Mouse (Mus musculus): ENCODE measurements at regions not wholly inside any gene's neighbourhood (a gene's known extent, or its start where the extent isn't known, plus 50 kb on each side); places are given as distances from the start of the nearest gene placed in this dataset.

DNA sequence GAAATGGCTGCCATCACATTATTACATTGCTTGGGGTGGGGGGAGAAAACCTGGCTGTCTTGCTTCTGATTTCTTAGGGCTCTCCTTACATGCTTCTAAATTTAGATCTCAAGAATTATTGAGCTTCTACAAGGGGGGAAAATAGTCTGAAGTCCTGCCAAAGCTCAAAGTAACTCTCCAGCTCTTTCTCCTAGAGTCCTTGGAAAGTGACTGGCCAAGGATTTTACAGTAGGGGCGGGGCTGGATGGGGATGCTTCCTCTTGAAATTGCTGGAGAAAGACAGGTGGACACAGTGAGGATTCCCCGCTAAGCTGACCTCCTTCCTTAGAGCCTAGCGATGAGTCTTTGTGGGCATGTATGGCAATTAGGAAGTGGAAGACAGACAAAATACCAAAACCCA, 117.9 kb upstream of the Cacna2d3 start:
- H3K27me3 ChIP-seq (ENCODE audit: insufficient read depth, low read length): no peaks in the 10 kb centered on the region
- no peaks in the 10 kb centered on the region for H3K9me3 ChIP-seq (ENCODE audit: low read length)
- H3K4me3 ChIP-seq (ENCODE audit: low read depth, low read length): no peak overlapping the region
- WGBS (ENCODE audit: insufficient replicate concordance): 84% methylated on average over 3 of the region's 3 CpGs
- TF ChIP-seq CTCF (IDR thresholded peaks at IDR 0.05; ENCODE audit: low read depth) (no peak), EP300 (IDR thresholded peaks at IDR 0.05; ENCODE audit: low read depth) (no peak)
- no peaks in the 10 kb centered on the region for H3K36me3 ChIP-seq (replicated peaks; ENCODE audit: insufficient read depth, low read length)
- no peaks in the 10 kb centered on the region for H3K4me1 ChIP-seq (ENCODE audit: insufficient read depth)
- H3K4me2 ChIP-seq (ENCODE audit: low read depth, low read length): no peak overlapping the region
- ATAC-seq (no peak), DNase-seq (no peak)
- no peak overlapping the region for H3K9ac ChIP-seq (replicated peaks)
- H3K27ac ChIP-seq (ENCODE audit: low read depth): no peak overlapping the region

DNA sequence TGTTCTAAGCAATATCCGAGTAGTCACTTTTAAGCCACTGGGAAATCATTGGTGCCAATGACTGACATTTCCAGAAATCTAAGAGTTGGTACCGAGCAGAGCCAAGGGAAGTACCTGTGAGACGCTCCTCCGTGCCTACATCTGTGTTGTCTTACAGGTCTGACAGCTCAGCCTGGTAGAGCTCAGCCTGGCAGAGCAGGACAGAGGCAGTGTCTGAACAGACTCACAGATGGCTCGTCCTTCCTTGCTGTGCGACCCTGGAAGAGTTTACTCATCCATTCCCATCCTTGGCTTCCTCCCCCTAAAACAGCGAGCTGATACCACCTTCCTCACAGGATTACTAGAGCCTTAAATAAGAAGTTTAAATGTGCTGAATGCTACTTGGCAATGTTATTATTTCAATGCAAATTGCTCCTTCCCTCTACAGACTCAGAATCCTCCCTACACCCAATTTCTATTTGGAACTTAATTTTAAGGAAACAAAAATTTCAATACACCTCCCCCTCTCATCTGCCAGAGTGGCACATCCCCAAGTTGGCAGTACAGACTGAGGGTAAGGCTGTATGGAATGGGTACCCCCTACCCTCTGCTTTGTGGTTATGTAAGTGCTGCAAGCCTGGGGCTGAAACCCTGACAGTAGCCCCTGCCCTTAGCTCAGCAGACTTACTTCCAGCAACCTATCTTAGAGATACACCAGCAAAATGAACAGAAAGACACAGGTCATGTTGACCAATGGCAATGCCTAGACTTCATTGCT, 119.9 kb upstream of the Cacna2d3 start:
- Histone ChIP-seq H3K27ac (ENCODE audit: low read depth) (no peak overlapping the region), H3K36me3 (replicated peaks; ENCODE audit: insufficient read depth, low read length) (no peaks in the 10 kb centered on the region), H3K4me1 (ENCODE audit: insufficient read depth) (no peaks in the 10 kb centered on the region), H3K27me3 (ENCODE audit: insufficient read depth, low read length) (no peaks in the 10 kb centered on the region), H3K9me3 (ENCODE audit: low read length) (no peaks in the 10 kb centered on the region), H3K4me3 (ENCODE audit: low read depth, low read length) (no peak overlapping the region), H3K4me2 (ENCODE audit: low read depth, low read length) (no peak overlapping the region), H3K9ac (replicated peaks) (no peak overlapping the region)
- TF ChIP-seq CTCF (IDR thresholded peaks at IDR 0.05; ENCODE audit: low read depth): no peak
- no peak for TF ChIP-seq EP300 (IDR thresholded peaks at IDR 0.05; ENCODE audit: low read depth)
- no peak for ATAC-seq
- WGBS (ENCODE audit: insufficient replicate concordance): 77% methylated on average over 7 of the region's 7 CpGs
- no peak for DNase-seq

DNA sequence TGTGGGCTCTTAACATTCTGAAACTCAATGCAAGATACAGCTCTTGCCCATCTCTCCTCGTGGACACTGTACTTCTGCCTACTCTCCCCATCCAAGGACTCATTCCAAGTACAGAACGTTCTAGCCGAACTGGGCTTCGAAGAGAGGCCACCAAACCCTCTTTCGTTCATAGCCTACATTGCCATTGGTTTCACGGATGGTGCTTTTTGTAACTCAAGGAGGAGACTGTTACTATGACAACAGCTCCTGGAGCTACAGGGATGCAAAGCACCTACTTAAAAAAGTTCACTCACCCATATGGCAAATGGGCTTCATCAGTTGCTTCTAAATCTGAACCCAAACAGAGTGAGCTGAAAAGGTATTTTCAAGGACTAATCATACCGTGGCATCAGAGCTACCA, 120.4 kb upstream of the Selenok start:
- H3K9ac ChIP-seq (replicated peaks): no peak overlapping the region
- no peaks in the 10 kb centered on the region for H3K27me3 ChIP-seq (ENCODE audit: insufficient read depth, low read length)
- H3K4me1 ChIP-seq (ENCODE audit: insufficient read depth): no peaks in the 10 kb centered on the region
- 76% methylated on average over 7 of the region's 7 CpGs for WGBS (ENCODE audit: insufficient replicate concordance)
- no peak overlapping the region for H3K27ac ChIP-seq (ENCODE audit: low read depth)
- H3K9me3 ChIP-seq (ENCODE audit: low read length): no peaks in the 10 kb centered on the region
- no peaks in the 10 kb centered on the region for H3K36me3 ChIP-seq (replicated peaks; ENCODE audit: insufficient read depth, low read length)
- no peak overlapping the region for H3K4me2 ChIP-seq (ENCODE audit: low read depth, low read length)
- DNase-seq (no peak), ATAC-seq (no peak)
- TF ChIP-seq EP300 (IDR thresholded peaks at IDR 0.05; ENCODE audit: low read depth) (no peak), CTCF (IDR thresholded peaks at IDR 0.05; ENCODE audit: low read depth) (no peak)
- H3K4me3 ChIP-seq (ENCODE audit: low read depth, low read length): no peak overlapping the region

DNA sequence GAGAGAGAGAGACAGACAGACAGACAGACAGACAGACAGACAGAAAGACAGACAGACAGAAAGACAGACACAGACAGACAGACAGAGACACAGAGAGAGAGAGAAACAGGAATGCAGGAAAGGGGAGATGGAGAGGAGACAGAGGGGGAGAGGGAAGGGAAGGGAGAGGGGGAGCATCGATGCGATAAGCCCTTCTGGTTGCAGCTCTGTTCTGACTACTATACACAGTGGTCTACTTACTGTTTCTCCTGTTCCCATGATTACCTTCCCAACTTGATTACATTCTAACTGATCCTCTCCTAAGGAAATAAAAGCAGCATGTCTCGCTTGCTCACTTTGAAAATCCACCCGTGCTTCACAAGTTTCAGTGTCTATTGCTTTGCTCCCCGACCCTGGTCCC, 116.8 kb upstream of the Selenok start:
- no peak overlapping the region for H3K27ac ChIP-seq (ENCODE audit: low read depth)
- H3K4me2 ChIP-seq (ENCODE audit: low read depth, low read length): no peak overlapping the region
- DNase-seq (no peak), ATAC-seq (no peak)
- TF ChIP-seq EP300 (IDR thresholded peaks at IDR 0.05; ENCODE audit: low read depth) (no peak), CTCF (IDR thresholded peaks at IDR 0.05; ENCODE audit: low read depth) (no peak)
- 67% methylated on average over 5 of the region's 5 CpGs for WGBS (ENCODE audit: insufficient replicate concordance)
- no peaks in the 10 kb centered on the region for H3K27me3 ChIP-seq (ENCODE audit: insufficient read depth, low read length)
- H3K4me3 ChIP-seq (ENCODE audit: low read depth, low read length): no peak overlapping the region
- no peaks in the 10 kb centered on the region for H3K9me3 ChIP-seq (ENCODE audit: low read length)
- H3K4me1 ChIP-seq (ENCODE audit: insufficient read depth): no peaks in the 10 kb centered on the region
- H3K36me3 ChIP-seq (replicated peaks; ENCODE audit: insufficient read depth, low read length): no peaks in the 10 kb centered on the region
- H3K9ac ChIP-seq (replicated peaks): no peak overlapping the region

DNA sequence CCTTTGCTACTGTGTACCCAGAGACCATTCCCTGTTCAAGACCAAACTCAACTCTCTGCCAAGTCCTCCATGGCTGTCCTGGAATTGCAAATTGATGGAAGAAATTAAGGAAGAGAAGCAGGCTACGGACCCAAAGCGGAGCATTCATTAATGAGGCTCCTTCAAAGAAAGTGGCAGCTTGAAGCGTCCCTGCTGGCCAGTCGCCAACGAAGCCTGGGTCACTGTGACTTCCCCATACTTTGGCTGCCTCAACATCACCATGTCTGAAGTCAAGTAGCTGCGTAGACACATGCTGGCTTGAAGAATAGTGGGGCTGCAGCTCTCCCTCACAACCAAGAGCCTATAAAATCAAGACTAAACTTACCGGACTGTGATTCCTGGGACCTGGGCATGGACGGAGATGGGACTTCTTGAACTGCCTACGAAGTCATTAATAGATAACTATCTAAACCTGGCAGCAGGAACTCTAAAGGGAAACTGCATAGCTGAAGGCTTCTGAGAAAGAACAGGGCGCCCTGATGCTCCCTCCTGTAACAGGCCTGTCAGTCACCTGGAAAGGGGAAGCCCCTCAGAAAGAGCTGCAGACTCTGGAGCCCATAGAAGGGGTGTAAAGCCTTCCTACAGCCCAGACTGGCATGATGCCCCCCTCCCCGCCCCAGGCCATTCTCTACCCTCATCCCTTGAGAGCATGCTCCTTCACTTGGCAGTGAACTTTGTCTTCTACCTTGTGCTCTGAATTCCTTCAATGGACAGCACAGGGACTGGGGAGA, 116.0 kb upstream of the Selenok start:
- Histone ChIP-seq H3K9ac (replicated peaks) (no peak overlapping the region), H3K9me3 (ENCODE audit: low read length) (no peaks in the 10 kb centered on the region), H3K4me1 (ENCODE audit: insufficient read depth) (no peaks in the 10 kb centered on the region), H3K27ac (ENCODE audit: low read depth) (no peak overlapping the region), H3K4me2 (ENCODE audit: low read depth, low read length) (no peak overlapping the region), H3K4me3 (ENCODE audit: low read depth, low read length) (no peak overlapping the region), H3K27me3 (ENCODE audit: insufficient read depth, low read length) (no peaks in the 10 kb centered on the region), H3K36me3 (replicated peaks; ENCODE audit: insufficient read depth, low read length) (no peaks in the 10 kb centered on the region)
- WGBS (ENCODE audit: insufficient replicate concordance): 72% methylated on average over 11 of the region's 11 CpGs
- ATAC-seq (no peak), DNase-seq (no peak)
- TF ChIP-seq CTCF (IDR thresholded peaks at IDR 0.05; ENCODE audit: low read depth) (no peak), EP300 (IDR thresholded peaks at IDR 0.05; ENCODE audit: low read depth) (no peak)

DNA sequence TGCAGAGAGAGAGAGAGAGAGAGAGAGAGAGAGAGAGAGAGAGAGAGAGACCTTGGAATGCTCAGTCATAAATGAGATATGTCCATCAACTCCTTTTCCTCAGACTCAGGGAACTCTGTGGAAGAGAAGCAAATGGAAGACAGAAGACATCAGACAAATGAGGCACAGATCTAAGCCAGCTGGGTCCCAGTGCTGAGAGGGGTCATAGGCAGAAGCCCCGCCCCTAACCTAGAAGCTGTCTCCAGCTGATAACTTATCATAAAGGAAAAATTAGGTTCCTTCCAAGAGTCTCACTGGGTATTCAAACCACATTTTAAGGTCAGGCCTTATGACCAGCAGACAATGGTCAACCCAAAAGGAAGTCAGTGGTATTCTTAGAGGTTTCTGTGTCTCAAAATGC, 106.1 kb upstream of the Selenok start:
- H3K27ac ChIP-seq (ENCODE audit: low read depth): no peak overlapping the region
- no peaks in the 10 kb centered on the region for H3K36me3 ChIP-seq (replicated peaks; ENCODE audit: insufficient read depth, low read length)
- DNase-seq: no peak
- no peaks in the 10 kb centered on the region for H3K4me1 ChIP-seq (ENCODE audit: insufficient read depth)
- H3K4me3 ChIP-seq (ENCODE audit: low read depth, low read length): no peak overlapping the region
- H3K27me3 ChIP-seq (ENCODE audit: insufficient read depth, low read length): no peaks in the 10 kb centered on the region
- H3K4me2 ChIP-seq (ENCODE audit: low read depth, low read length): no peak overlapping the region
- no peak for TF ChIP-seq EP300 (IDR thresholded peaks at IDR 0.05; ENCODE audit: low read depth)
- no peak for TF ChIP-seq CTCF (IDR thresholded peaks at IDR 0.05; ENCODE audit: low read depth)
- H3K9me3 ChIP-seq (ENCODE audit: low read length): no peaks in the 10 kb centered on the region
- WGBS (ENCODE audit: insufficient replicate concordance): 63% methylated on average over 1 of the region's 1 CpGs
- no peak for ATAC-seq
- no peak overlapping the region for H3K9ac ChIP-seq (replicated peaks)
